Mouse (Mus musculus): ENCODE measurements around the gene Otx2.
A peak's percentile ranks its signal among the peaks of the same experiment; 100 is the strongest.

The Otx2 gene

DNA sequence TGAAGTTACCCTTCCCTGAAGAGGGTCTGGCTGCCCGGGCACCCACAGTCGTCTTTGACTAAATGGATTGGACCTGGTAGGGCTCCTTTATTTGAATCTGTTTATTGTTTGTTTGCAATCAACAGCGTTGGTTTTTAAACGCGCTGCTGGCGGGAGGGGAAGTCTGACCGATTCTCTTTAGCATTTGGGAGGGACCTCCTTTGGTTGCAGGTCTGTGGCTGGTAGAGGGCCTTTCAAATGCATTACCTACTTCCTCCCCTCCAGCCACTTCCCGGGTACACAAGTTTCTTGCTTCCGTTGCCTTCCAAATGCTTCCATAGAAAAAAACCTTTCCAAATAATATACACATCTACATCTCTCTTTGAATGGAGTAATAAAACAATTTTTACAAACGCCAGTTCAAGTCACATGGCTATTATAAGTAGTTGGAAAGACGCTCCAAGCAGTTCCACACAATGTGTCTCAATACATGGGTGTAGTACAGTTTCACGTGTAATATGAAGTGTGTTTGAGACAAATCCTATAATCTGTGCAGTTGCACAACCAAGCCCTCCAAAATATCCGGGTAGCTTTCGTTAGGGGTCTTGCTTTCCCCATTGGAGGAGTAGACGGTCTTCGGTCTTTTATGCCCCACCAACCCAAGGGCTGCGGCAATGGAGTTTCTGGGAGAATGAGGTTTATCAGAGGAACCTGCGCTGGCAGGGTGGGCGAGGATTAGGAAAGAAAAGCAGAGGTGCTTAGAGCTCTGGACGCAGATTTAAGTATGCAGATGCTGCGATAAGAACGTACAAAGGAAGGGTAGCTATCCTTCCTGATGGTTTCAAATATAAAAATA lies 19.7 kb downstream of the Otx2 start:
- no peak for DNase-seq (ENCODE audit: low read depth)

DNA sequence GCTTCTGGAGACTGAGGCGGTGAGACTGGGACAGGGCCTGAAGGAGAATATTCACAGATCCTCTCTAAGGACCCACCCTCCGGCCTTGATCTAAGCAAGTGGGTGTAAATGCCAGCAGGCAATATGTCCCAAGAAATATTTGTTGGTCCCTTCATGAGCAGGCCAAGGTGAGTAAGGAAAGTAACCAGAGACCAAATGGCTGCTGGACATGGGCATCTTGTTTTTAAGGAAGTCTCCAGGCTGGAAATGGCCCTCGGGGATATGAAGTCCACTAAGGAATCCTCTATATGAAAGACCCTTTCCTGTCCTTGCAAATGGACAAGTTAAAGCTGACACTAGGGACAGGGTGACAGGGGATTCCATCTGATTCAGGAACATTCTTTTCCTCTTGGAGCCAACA lies 20.5 kb downstream of the Otx2 start:
- DNase-seq (ENCODE audit: low read depth) = no peak

DNA sequence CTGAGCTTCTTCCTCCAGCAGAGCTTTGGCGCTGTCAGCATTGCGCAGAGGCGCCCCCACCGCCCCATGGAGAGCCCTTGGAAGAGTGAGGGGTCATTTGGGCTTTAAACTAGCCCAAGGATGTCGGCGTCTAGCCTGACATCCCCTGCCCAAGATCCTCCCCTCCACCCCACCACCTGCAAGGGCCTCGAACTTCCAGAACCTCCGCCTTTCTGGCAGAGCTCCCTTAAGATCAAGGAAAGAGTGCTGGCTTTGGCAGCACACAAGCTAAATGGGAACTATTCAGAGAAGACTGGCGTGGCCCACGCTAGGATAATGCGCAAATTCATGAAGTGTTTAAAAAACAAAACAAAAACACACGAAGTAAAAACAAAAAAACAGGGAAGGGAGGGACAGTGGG lies 21.4 kb downstream of the Otx2 start:
- no peak for DNase-seq (ENCODE audit: low read depth)

DNA sequence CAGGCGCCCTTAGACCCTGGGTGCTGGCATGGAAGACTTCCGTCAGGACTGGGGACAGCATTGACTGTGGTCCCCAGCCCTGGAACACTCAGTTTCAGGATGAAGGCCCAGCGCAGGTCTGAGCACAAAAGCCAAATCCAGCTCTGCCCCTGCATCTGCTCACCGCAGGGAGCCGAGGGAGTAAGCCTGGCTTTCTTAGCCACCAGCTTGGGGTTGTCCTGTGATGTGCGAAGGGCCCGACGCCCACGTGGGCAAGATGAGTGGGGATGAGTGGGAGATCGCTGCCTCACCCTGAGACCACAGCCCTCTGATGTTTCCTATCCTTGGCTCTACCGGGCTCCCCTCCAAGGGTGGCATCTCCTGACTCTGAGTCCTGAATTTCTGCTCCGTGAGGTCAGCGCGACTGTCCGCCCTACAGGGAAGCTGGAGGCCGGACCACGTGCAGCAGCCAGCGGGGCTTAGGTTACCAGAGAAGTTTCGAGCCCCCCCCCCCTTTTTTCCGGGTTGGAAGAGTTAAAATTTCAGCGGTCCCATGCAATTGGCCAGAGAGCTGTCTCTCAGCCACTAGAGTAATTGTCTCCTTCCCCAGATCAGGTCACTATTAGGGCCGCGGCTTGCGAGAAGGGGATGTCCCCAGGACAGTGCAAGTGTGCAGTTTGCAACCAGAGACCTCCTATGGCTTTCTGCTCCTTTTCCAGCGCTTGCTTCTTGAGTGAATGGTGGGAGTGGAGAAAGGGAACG lies 22.0 kb downstream of the Otx2 start:
- DNase-seq (ENCODE audit: low read depth) = no peak

DNA sequence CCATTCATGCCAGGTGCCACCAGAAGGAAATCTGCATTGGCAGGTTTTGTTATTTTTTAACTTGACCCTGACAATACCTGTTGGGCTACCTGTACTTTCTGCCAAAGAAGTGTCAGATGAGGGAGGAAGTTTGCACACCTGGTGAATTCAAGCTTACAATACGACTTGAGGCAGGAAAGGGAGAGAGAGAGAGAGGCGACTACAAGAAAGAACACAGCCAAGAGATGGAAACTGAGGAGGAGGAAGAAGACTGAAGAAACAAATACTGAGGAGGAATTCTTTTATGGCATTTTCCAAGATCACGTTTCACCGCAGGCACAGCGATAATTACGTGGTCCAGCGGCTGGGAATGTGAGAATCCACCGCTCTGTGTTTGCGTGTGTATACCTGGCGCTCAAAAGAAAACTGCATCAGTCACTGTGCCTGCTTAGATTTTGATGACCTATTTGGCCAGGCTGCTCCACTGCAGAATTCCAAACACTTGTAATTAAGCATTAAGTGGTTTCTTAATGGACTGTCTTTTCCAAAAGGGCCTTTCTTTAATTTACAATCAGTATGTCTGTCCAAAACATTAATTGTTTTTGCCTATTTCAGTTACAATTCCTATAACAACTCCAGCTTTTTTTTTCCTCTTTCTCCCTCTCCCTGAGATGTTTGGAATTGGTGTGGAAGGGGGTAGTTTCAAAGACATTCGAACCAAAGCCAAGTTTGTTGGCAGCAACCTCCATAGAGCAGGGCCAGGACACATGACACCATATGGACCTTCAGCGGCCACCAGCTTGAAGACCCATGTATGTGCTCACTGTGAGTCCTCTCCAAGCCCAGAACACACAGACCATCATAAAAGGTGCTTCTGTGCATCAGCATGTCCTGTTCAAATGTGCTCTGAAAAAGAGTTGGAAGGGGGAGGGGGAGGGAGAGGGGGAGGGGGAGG lies 31.9 kb downstream of the Otx2 start:
- DNase-seq (ENCODE audit: low read depth) = no peak

DNA sequence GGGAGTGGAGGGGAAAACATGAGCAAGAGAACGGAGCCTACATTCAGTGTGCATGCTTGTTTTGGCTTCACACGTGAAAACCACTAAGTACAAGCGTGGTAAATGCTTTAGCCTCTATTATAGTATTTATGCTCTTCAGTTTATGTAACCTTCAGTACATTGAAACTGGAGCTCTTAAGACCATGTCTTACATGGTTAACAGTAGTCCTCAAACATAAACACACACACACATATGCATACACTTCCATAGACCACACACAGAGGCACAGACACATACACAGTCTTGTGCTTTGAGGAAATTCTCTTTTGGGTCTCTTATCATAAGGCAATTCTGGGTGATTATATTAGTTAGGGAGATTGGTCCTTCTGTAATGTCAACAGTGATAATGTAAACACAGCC lies 40.5 kb downstream of the Otx2 start:
- DNase-seq (ENCODE audit: low read depth) = no peak

DNA sequence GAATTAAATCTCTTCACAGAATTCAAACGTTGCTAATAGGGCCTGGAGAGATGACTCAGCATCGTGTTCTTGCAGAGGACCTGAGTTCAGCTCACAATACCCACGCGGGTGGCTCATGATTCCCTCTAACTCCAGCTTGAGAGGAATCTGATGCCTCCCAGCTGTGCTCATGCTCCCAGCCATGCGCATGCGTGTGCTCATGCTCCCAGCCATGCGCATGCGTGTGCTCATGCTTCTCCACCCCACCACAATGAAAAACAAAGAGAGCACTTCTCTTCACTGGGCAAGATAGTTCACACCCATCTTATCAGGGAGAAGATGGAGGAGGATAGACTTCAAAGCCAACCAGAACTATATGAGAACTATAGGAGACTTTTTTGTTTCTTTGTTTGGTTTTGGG lies 41.3 kb downstream of the Otx2 start:
- DNase-seq (ENCODE audit: low read depth) = no peak

DNA sequence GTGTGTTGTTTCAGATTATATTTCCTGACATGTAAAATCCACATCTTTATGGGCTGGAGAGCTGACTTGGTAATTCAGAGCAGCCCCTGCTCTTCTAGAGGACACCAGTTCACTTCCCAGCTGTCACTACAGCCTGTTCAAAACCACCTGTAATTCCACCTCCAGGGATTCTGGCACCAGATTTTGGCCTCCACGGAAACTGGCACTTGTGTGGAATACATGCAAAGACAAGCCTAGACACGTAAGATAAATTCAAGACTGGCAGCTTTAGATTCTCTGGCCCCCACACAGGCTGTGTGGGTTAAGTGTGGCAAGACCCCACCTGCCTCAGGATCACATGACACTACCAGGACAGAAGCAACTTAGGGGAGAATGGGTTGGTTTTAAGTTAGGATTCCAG lies 42.1 kb downstream of the Otx2 start:
- DNase-seq (ENCODE audit: low read depth) = no peak

DNA sequence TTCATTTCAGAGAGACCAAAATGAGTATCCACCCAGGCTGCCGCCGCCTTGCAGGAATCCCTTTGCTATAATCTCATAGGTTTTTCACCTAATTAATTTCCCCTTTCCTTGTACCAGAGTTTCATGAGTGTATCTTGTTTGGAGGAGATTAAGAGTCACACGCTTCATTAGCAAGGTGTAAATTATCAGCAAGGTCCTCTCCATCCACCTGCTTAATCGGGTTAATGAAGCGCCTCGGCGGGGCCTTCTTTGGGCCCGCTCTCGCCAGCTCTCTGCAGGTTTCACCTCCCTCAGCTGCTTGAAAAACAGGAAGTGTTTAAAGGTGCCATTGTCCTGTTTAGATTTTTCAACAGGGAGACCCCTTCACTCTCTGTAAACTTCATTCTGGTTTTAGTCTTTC lies 44.2 kb downstream of the Otx2 start:
- no peak for DNase-seq (ENCODE audit: low read depth)

DNA sequence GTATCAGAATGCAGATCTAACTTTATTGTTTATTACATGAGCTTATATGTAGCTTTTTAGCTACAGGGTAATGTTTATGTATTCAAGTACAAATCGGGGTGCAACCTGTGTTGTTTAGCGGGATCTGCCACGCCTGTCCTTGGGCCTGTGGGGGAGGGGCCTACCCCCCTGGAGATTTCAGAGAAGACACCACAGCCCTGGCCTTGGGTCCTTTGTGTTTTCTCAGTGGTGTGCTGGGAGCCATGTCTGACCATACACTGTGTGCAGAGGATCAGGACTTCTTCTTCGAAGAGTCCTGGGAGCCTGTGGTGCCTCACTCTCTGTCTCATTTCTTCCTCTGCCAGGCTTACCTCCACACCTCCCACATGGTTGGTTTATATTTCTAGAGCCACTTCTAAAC lies 47.3 kb downstream of the Otx2 start:
- no peak for DNase-seq (ENCODE audit: low read depth)

DNA sequence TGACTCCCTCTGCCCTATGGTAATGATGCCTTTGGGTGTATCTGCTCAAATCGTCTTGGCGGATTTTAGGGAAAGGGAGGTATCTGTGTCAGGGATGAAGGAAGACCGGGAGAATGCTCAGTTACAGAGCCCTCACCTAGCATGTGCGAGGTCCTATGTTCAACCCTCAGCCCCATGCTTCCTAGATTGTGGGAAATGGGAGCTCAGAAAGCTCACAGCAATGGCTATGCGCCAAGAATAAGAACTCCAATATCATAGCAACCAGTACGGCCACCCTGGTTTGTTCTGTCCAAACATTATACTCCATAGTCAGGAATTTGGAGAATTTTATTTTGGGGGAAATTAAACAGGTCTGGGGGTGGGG lies 48.3 kb downstream of the Otx2 start:
- DNase-seq (ENCODE audit: low read depth) = no peak

DNA sequence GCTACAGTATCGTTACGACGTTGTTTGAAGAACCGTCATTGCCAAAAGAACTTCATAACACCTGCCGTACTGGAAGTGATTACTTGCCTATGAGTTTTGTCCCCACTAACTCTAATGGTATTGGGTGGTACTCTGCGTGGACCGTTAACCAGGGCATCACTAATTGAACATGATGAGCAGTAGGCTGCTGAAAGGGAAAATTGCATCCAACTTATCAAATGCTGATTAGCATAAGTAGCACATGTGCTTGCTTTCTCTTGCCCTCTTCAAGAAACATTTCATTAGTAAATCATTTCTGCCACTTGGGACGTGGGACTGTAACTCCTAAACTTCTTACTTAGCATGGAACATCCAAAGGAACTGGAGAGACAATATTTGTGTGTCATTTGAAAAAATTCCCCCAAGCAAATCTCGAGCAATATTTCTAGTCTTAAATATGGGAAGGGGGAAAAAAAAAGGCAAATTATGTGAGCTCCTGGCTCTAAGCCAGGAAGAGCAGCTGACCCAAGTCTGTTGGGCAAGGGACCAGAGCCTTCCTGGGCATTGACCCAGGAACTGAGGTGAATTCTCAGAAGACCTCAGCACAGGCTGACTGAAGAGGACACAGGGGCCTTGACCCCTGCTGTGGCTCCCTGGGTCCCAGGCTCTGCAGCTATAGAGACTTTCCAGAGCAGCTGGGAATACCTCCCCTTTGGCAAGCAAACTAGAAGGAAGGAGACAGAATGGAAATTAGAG lies 48.9 kb downstream of the Otx2 start:
- DNase-seq (ENCODE audit: low read depth) = no peak

DNA sequence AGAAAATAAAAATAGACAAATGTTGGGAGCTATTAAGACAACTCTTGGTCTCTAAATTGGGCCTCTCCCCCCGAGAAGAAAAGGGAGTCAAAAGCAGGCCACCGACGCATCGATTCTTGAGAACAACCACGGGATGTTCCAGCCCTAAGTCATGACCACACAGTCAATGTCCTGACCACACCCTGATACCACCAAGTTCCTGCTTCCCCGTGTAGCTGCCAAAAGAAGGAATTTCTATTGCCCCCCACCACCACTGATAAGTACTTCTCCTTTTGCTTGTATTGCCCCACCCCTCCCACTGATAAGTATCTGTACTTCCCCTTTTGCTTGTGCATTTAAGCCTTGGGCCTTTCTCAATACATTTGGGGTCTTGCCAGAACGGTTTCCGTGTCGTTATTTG lies 50.9 kb downstream of the Otx2 start:
- peak; percentile 70 for DNase-seq (ENCODE audit: low read depth)

DNA sequence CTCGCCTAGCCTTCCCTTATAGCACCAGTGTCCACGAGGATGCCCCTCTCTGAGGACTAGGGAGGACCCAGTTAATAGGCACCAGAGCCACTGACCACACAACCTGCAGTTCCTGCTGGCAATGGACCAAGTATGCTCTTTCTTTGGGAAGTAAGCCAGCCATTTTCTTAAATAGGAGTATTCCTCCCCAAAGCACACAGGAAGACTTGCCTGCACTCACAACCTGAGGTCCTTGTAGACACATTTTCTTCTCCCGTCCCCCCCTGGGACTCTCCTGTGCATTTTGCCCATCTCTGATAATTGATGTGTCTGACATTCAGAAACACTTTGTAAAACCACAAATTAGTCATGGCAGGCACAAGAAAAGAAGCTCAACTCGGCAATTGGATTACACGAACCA lies 57.3 kb downstream of the Otx2 start:
- no peak for DNase-seq (ENCODE audit: low read depth)

DNA sequence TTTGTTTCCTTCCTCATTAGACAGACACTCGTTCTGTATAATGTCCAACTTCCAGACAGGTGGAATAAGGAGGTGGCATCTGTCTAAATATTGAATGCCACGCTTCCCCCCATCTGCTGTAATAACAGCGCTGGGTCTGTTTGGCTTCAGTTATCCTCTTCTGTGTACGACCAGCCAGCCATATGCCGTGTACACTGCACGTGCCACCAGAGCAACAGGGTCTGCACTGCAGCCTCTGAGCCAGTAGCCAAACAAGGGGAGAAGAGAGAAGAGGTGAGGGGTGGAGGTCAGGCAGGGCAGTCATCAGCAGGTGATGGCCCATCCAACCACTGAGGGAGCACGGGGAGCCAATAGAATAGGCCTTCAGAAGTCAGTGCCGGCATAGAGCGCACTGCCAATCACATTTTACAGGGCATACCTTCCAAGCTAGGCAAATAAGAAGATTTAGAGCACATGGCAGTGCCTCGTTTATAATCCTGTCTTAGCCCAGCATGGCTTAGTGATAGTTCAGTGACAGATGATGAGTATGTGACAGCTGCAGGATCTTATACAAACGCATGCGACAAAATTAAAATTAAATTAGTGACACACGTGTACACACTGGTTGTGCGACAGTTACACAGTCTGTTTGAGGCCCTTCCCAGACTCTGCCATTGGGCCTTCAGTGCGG lies 64.8 kb downstream of the Otx2 start:
- no peak for DNase-seq (ENCODE audit: low read depth)

Measured in 416B (cell line).